Mouse (Mus musculus) hindbrain, postnatal 0 days (tissue): Measurements from ENCODE around the gene Cntn1. TPM values are rescaled to one million over a fixed set of nuclear protein-coding genes. Genes with fewer than 3 reads are reported as not detected.
"Not testable (repeated sequence)": the region's sequence is repeated elsewhere in the genome, so short reads cannot be mapped to it uniquely, and the experiment has no call there.

Source experiments
- ATAC-seq: fragments of 200-750 bp; cut with Nextera tagmentation; 2 replicates; pipeline ENCODE4 v1.8.0; 2017; ENCODE audit warnings: mild to moderate bottlenecking, moderate TSS enrichment, moderate library complexity
- DNase-seq: peaks from one replicate; pipeline ENCODE4 v3.0.0-alpha.2; 2015; ENCODE audit warnings: low spot score
- H3K27ac ChIP-seq: fragments of 300-500 bp; sonication (generic); 2 replicates; pipeline ENCODE4 v1.5.1; 2014; ENCODE audit warnings: mild to moderate bottlenecking
- H3K27me3 ChIP-seq: fragments of 300-500 bp; sonication (generic); 2 replicates; pipeline ENCODE4 v1.6.1; 2014; ENCODE audit warnings: low read length, mixed read lengths; ENCODE audit not compliant: insufficient read depth
- H3K36me3 ChIP-seq: fragments of 300-500 bp; sonication (generic); 2 replicates; pipeline ENCODE4 v1.6.1; 2014; ENCODE audit warnings: low read length, mixed read lengths; ENCODE audit not compliant: insufficient read depth
- H3K4me1 ChIP-seq: fragments of 300-500 bp; sonication (generic); 2 replicates; pipeline ENCODE4 v1.6.1; 2014; ENCODE audit warnings: antibody characterized with exemption, low read length, mixed read lengths; ENCODE audit not compliant: insufficient read depth
- H3K4me2 ChIP-seq: fragments of 300-500 bp; sonication (generic); 2 replicates; pipeline ENCODE4 v1.6.1; 2014; ENCODE audit warnings: low read depth, mild to moderate bottlenecking, low read length, moderate library complexity, mixed read lengths
- H3K4me3 ChIP-seq: fragments of 300-500 bp; sonication (generic); 2 replicates; pipeline ENCODE4 v1.5.1; 2014; ENCODE audit warnings: low read length
- H3K9ac ChIP-seq: fragments of 300-500 bp; sonication (generic); replicated peaks from 2 replicates; pipeline ENCODE4 v1.6.1; 2014; ENCODE audit warnings: mild to moderate bottlenecking, low read length, moderate library complexity, mixed read lengths
- H3K9me3 ChIP-seq: fragments of 300-500 bp; sonication (generic); 2 replicates; pipeline ENCODE4 v1.6.1; 2016; ENCODE audit warnings: low read length, mixed read lengths
- CTCF ChIP-seq: IDR thresholded peaks from 2 replicates; pipeline ENCODE4 v1.5.1; 2016; ENCODE audit warnings: antibody characterized with exemption, control low read depth, low read depth
- WGBS: fragments of 180-500 bp; shearing (Covaris S2); extraction: QIAGEN DNeasy Blood & Tissue Kit; methylation state at CpG from one replicate; pipeline ENCODE4 v1.1.7; 2014; 5-methylcytosine and 5-hydroxymethylcytosine counted together
- polyA plus RNA-seq: library from polyadenylated mRNA; unstranded; fragments of >200 nt; fragmentation: Nextera tagmentation; extraction: Ambion mirVana; gene quantifications from 2 replicates; pipeline ENCODE4 v1.2.1, GENCODE M21; 2015
- total RNA-seq: library from RNA; depleted of rRNA; stranded (reverse); fragments of >200 nt; gene quantifications from 2 replicates; pipeline ENCODE4 v1.2.3, GENCODE M21; 2014

Cntn1 gene
- total and polyA plus RNA-seq, 2 experiments from 2014 or later, result 159 to 284 TPM

GRCm38 (mm10) chr15:92321959-92322358 lies 271.0 kb downstream of the Cntn1 start:
- 84% methylated on average over 6 of the region's 6 CpGs for WGBS
- Histone ChIP-seq H3K27ac (no peak overlapping the region), H3K4me2 (no peak overlapping the region), H3K36me3 (peaks cover 6% of the 10 kb centered on the region; the same call in 1 of the 2 replicates), H3K4me1 (no peaks in the 10 kb centered on the region), H3K4me3 (no peak overlapping the region), H3K9me3 (no peaks in the 10 kb centered on the region), H3K9ac (no peak overlapping the region), H3K27me3 (no peaks in the 10 kb centered on the region)
- DNase-seq (no peak), ATAC-seq (no peak)
- TF ChIP-seq CTCF, result no peak

GRCm38 (mm10) chr15:92327111-92327510 lies 276.1 kb downstream of the Cntn1 start:
- Histone ChIP-seq H3K4me3 (no peak overlapping the region), H3K9me3 (no peaks in the 10 kb centered on the region), H3K36me3 (0 out of 2 replicates have a peak, but pooled peaks cover 3% of the 10 kb centered on the region), H3K4me2 (no peak overlapping the region), H3K4me1 (no peaks in the 10 kb centered on the region), H3K9ac (no peak overlapping the region), H3K27ac (no peak overlapping the region), H3K27me3 (no peaks in the 10 kb centered on the region)
- no peak for DNase-seq
- ATAC-seq, result no peak
- TF ChIP-seq CTCF, result no peak
- WGBS, result 77% methylated on average over 7 of the region's 7 CpGs

- 39% methylated on average over 6 of the region's 6 CpGs for WGBS
- no peak overlapping the region for H3K4me2 ChIP-seq
- no peak overlapping the region for H3K27ac ChIP-seq
- no peaks in the 10 kb centered on the region for H3K36me3 ChIP-seq
- H3K4me3 ChIP-seq, result no peak overlapping the region
- no peaks in the 10 kb centered on the region for H3K4me1 ChIP-seq
- no peak for TF ChIP-seq CTCF
- DNase-seq (no peak), ATAC-seq (no peak)
- H3K9ac ChIP-seq, result no peak overlapping the region
- no peaks in the 10 kb centered on the region for H3K9me3 ChIP-seq
- no peaks in the 10 kb centered on the region for H3K27me3 ChIP-seq
Measured at GRCm38 (mm10) chr15:92340253-92340652, 289.3 kb downstream of the Cntn1 start.

- Histone ChIP-seq H3K4me3 (no peak overlapping the region), H3K4me2 (no peak overlapping the region), H3K4me1 (no peaks in the 10 kb centered on the region), H3K27me3 (no peaks in the 10 kb centered on the region), H3K9me3 (no peaks in the 10 kb centered on the region), H3K9ac (no peak overlapping the region), H3K36me3 (no peaks in the 10 kb centered on the region), H3K27ac (no peak overlapping the region)
- no peak for ATAC-seq
- TF ChIP-seq CTCF, result no peak
- no peak for DNase-seq
- 81% methylated on average over 2 of the region's 2 CpGs for WGBS
Measured at GRCm38 (mm10) chr15:92341424-92341823, 290.5 kb downstream of the Cntn1 start.

GRCm38 (mm10) chr15:92344136-92344869 lies 293.3 kb downstream of the Cntn1 start:
- Histone ChIP-seq H3K4me1 (0 out of 2 replicates have a peak, but pooled peaks cover 5% of the 10 kb centered on the region), H3K27me3 (no peaks in the 10 kb centered on the region), H3K4me2 (no peak overlapping the region), H3K4me3 (no peak overlapping the region), H3K36me3 (no peaks in the 10 kb centered on the region), H3K9ac (no peak overlapping the region), H3K27ac (no peak overlapping the region), H3K9me3 (no peaks in the 10 kb centered on the region)
- no peak for DNase-seq
- no peak for ATAC-seq
- WGBS, result 84% methylated on average over 23 of the region's 23 CpGs
- no peak for TF ChIP-seq CTCF

GRCm38 (mm10) chr15:92347426-92347825 lies 296.5 kb downstream of the Cntn1 start:
- Histone ChIP-seq H3K36me3 (no peaks in the 10 kb centered on the region), H3K9ac (no peak overlapping the region), H3K4me1 (0 out of 2 replicates have a peak, but pooled peaks cover 5% of the 10 kb centered on the region), H3K4me3 (no peak overlapping the region), H3K4me2 (no peak overlapping the region), H3K27ac (no peak overlapping the region), H3K27me3 (no peaks in the 10 kb centered on the region), H3K9me3 (no peaks in the 10 kb centered on the region)
- ATAC-seq (no peak), DNase-seq (no peak)
- no peak for TF ChIP-seq CTCF
- 61% methylated on average over 4 of the region's 4 CpGs for WGBS

- no peak for TF ChIP-seq CTCF
- H3K27me3 ChIP-seq, result no peaks in the 10 kb centered on the region
- H3K4me3 ChIP-seq, result no peak overlapping the region
- ATAC-seq (peak; percentile 75), DNase-seq (peak; percentile 63)
- no peak overlapping the region for H3K9ac ChIP-seq
- 16% methylated on average over 3 of the region's 3 CpGs for WGBS
- H3K27ac ChIP-seq, result no peak overlapping the region
- no peaks in the 10 kb centered on the region for H3K36me3 ChIP-seq
- no peak overlapping the region for H3K4me2 ChIP-seq
- no peaks in the 10 kb centered on the region for H3K9me3 ChIP-seq
- H3K4me1 ChIP-seq, result 0 out of 2 replicates have a peak, but pooled peaks cover 5% of the 10 kb centered on the region
Measured at GRCm38 (mm10) chr15:92347902-92348301, 296.9 kb downstream of the Cntn1 start.

- H3K9me3 ChIP-seq, H3K9ac ChIP-seq, H3K27ac ChIP-seq, H3K4me3 ChIP-seq, H3K4me1 ChIP-seq, H3K27me3 ChIP-seq, DNase-seq, H3K4me2 ChIP-seq, H3K36me3 ChIP-seq, ATAC-seq: not testable (repeated sequence)
Measured at GRCm38 (mm10) chr15:92348453-92348852, 297.5 kb downstream of the Cntn1 start.
